Mouse (Mus musculus): ENCODE data around the gene Gm4312. TPM values are rescaled to one million over a fixed set of nuclear protein-coding genes. Genes with fewer than 3 reads are reported as not detected.

Gm4312 gene
- not detected for polyA plus RNA-seq (2012; fragmentation: generic; extraction: Trizol)

DNA sequence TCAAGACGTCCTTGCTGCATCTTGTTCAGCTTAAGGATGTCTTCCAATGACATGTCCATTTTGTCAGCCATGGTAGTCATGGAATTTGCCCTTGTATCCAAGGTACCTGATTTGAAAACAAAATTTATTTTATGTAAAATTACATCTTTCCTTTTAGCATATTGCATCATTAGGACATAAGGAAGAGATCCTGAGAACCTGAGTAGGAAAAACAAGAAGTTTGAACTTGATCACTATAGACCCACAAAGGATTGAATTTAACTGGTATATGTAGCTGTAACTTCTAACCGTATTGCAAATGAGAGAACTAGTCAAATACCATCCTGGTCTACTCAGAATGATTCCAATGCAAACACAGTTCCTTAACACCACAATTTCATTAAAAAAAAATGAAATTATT is at the start of gene Gm4312:
TSS of gene Gm4312 (minus strand) at position 101 of the 400 bp plus-strand sequence.

DNA sequence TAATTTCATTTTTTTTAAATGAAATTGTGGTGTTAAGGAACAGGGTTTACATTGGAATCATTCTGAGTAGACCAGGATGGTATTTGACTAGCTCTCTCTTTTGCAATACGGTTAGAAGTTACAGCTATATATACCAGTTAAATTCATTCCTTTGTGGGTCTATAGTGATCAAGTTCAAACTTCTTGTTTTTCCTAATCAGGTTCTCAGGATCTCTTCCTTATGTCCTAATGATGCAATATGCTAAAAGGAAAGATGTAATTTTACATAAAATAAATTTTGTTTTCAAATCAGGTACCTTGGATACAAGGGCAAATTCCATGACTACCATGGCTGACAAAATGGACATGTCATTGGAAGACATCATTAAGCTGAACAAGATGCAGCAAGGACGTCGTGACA is 21.3 kb downstream of the Gm4312 start, which contains the start of gene Gm4307:
TSS of gene Gm4307 (plus strand) at position 301 of the 400 bp plus-strand sequence.

DNA sequence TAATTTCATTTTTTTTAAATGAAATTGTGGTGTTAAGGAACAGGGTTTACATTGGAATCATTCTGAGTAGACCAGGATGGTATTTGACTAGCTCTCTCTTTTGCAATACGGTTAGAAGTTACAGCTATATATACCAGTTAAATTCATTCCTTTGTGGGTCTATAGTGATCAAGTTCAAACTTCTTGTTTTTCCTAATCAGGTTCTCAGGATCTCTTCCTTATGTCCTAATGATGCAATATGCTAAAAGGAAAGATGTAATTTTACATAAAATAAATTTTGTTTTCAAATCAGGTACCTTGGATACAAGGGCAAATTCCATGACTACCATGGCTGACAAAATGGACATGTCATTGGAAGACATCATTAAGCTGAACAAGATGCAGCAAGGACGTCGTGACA is 31.6 kb downstream of the Gm4312 start, which contains the start of gene Gm4305:
TSS of gene Gm4305 (plus strand) at position 301 of the 400 bp plus-strand sequence.

DNA sequence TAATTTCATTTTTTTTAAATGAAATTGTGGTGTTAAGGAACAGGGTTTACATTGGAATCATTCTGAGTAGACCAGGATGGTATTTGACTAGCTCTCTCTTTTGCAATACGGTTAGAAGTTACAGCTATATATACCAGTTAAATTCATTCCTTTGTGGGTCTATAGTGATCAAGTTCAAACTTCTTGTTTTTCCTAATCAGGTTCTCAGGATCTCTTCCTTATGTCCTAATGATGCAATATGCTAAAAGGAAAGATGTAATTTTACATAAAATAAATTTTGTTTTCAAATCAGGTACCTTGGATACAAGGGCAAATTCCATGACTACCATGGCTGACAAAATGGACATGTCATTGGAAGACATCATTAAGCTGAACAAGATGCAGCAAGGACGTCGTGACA is 36.7 kb downstream of the Gm4312 start, which contains the start of gene Gm4303:
TSS of gene Gm4303 (plus strand) at position 301 of the 400 bp plus-strand sequence.

GRCm38 (mm10) chr10:100340536-100340935 is 41.8 kb downstream of the Gm4312 start, which contains the start of gene Gm4302:
TSS of gene Gm4302 (plus strand) at chr10:100340836.

DNA sequence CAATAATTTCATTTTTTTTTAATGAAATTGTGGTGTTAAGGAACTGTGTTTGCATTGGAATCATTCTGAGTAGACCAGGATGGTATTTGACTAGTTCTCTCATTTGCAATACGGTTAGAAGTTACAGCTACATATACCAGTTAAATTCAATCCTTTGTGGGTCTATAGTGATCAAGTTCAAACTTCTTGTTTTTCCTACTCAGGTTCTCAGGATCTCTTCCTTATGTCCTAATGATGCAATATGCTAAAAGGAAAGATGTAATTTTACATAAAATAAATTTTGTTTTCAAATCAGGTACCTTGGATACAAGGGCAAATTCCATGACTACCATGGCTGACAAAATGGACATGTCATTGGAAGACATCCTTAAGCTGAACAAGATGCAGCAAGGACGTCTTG is 47.0 kb downstream of the Gm4312 start, which contains the start of gene Gm4301:
TSS of gene Gm4301 (plus strand) at position 301 of the 400 bp plus-strand sequence.

Other genes starting within 250 kb of the Gm4312 start
- not detected for gene Gm4301, start 46.9 kb downstream of the Gm4312 start, polyA plus RNA-seq (2012; fragmentation: generic; extraction: Trizol)
- not detected for gene Gm4302, start 41.7 kb downstream of the Gm4312 start, polyA plus RNA-seq (2012; fragmentation: generic; extraction: Trizol)
- gene Gm4303, start 36.6 kb downstream of the Gm4312 start, polyA plus RNA-seq (2012; fragmentation: generic; extraction: Trizol): not detected
- gene Gm4305, start 31.5 kb downstream of the Gm4312 start, polyA plus RNA-seq (2012; fragmentation: generic; extraction: Trizol): not detected
- gene Gm4307, start 21.2 kb downstream of the Gm4312 start, polyA plus RNA-seq (2012; fragmentation: generic; extraction: Trizol): not detected
- 1 to 10 TPM in 1 of 2 experiments, under 1 TPM in 1; 0.14 to 1.1 TPM for gene Tmtc3, start 104.8 kb upstream of the Gm4312 start, polyA plus RNA-seq (2012; fragmentation: generic; extraction: Trizol)
- gene Cep290, start 105.0 kb upstream of the Gm4312 start, polyA plus RNA-seq (2012; fragmentation: generic; extraction: Trizol): under 1 TPM; 0.16 to 0.94 TPM
- gene 4930430F08Rik, start 207.9 kb upstream of the Gm4312 start, polyA plus RNA-seq (2012; fragmentation: generic; extraction: Trizol): 1 to 10 TPM in 1 of 2 experiments, under 1 TPM in 1; 0.43 to 3.5 TPM
- gene 1700017N19Rik, start 207.9 kb upstream of the Gm4312 start, polyA plus RNA-seq (2012; fragmentation: generic; extraction: Trizol): not detected